Mouse (Mus musculus) T-cell, adult 2 months (primary cell): ENCODE data around the gene Gm8165.
"Not testable (repeated sequence)": the region's sequence is repeated elsewhere in the genome, so short reads cannot be mapped to it uniquely, and the experiment has no call there.

Source experiments
- DNase-seq: peaks from one replicate; pipeline ENCODE4 v3.0.0; 2022; ENCODE audit warnings: low spot score

Gene Gm8165

GRCm38 (mm10) chr14:43677099-43677498, at the start of gene Gm8165:
TSS of gene Gm8165 (minus strand) at chr14:43677199.
- DNase-seq: not testable (repeated sequence)

- not testable (repeated sequence) for DNase-seq
Observed at GRCm38 (mm10) chr14:43697621-43698020, 20.6 kb upstream of the Gm8165 start, which contains the start of gene Gm7324. TSS of gene Gm7324 (plus strand) at chr14:43697828.
